Mouse (Mus musculus) kidney, postnatal 36 days (tissue): ENCODE results near the gene Fgf10.

Experiments used
- DNase-seq, 2 experiments: peaks; one replicate each; pipeline ENCODE4 v3.0.0; 2021 to 2022; ENCODE audit warnings: mixed read lengths in 2 of 2

The Fgf10 gene

DNA sequence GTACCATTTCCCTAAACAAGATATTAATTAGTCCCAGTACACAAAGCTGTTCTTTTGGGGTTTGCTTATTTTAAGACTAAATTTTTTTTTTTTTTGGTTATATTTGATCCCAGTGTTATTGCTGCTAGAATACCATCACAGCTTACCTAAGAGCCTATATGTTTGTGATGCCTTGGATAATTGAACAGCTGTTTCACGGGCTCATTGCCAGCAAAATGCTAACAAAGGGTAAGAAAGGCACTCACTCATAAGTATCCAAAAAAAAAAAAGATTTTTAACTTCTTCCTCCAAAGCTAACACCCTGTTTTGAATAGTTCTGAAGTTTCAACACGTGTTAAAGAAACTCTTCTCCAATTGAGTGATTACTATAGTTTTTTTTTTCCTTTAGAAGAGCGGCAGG lies 48.8 kb downstream of the Fgf10 start:
- DNase-seq: no peak

DNA sequence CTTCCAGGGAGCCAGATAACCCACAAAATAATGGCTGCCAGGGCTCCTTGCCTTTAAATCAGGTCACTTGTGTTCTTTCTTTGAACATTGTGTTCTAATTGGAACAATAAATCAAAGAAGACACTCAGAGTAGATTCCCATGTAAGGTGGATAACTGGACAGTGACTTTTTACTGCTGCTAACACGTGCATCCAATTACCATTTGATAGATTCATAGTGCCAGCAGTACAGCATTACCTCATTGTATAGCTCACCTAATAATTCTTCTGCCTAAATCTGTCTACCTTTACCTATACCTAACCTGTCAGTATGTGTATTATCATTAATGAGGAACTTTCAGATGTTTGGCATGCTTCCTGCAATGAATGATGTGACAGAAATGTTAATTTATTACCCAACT lies 52.1 kb downstream of the Fgf10 start:
- no peak for DNase-seq

DNA sequence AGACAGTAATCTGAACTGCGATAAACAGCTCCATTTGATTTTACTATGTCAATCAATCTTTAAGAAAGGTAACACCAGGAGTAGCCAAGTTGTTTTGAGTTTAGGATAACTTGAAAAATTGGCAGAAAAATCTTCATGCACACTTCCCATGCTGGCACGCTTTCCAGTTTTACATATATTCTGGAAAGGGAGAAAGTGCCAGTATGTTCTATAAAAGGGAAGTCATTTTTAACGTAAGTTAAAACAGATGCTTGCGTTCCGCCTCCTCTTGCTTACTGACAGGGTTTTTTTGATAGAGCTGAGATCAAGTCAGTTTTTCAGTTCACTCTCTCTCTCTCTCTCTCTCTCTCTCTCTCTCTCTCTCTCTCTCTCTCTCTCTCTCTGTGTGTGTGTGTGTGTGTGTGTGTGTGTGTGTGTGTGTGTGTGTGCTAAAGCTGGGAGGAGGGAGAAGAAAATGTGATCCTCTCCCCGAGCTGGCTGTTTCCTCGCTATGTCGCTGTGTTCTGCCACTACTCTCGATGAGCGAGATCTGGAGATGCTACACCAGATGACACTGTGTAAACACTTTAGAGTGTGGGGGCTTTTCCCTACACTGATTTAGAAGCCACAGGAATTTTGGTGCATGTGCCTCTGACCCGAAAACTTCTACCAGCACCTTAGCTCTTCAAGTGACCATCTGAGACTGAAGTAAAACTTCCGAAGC lies 62.4 kb downstream of the Fgf10 start:
- no peak for DNase-seq

DNA sequence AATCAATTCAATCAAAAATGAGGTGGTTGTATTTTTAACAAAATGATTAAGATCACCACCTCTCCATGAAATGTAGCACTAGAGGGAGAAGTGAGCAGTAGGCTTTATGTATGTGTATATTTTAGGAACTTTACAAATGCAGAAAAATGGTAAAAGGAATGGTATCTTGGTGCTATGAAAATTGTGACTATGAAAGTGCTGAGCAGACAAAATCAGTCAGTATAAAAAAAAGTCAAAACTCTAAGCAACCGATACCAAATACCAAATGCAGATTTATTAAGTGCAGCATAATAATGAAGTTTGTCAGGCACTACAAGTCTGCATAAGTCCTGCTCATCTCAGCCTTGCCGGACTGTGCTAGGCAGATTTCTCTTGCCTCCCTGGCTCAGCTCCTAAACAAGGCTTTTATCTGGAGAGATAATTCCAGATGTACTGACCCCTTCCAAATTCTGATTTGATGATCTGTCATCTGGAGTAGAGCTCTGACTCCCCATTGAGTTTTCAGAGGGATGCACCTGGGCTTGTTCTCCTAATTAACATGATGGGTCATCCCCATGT lies 70.3 kb downstream of the Fgf10 start:
- DNase-seq: no peak

DNA sequence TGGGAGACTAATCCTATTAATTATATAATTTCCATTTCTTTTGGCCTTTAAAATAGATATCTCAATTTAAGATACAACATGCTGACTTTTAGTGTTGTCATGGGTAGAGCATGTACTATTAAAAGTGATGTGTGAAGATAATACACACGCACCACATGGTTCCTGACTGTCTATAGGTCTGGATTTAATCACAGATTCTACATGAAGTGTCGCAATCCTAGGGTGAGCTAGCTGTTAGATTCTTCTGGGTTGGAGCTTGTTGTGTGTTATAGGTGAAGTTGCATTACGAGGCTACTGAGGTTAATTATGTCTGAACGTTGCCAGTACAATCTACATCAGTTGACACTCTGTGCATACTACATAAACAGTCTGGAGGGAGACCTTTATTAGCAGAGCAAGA lies 73.2 kb downstream of the Fgf10 start:
- DNase-seq: no peak

- DNase-seq: no peak
These were observed 75.2 kb downstream of the Fgf10 start for GRCm38 (mm10) chr13:118744806-118745205.

GRCm38 (mm10) chr13:118746427-118746826 lies 76.8 kb downstream of the Fgf10 start:
- no peak for DNase-seq

DNA sequence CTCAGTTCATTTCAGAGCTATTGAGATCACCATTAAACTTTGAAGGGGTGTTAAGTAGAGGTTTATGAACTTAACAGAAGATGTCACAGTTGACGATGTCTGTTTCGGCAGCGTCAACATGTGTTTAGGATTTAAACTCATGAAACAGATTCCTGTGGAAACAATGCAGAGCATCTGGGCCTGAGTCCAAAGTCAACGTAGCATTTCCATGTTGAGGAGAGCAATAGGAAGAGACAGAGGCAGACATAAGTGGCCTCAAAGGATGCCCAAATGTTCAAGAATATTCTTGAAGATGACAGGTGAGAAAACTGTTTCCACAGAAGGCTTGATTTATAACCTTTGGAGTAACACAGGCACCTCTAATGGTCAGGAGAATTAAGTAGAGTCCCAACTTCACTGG lies 84.4 kb downstream of the Fgf10 start:
- no peak for DNase-seq

DNA sequence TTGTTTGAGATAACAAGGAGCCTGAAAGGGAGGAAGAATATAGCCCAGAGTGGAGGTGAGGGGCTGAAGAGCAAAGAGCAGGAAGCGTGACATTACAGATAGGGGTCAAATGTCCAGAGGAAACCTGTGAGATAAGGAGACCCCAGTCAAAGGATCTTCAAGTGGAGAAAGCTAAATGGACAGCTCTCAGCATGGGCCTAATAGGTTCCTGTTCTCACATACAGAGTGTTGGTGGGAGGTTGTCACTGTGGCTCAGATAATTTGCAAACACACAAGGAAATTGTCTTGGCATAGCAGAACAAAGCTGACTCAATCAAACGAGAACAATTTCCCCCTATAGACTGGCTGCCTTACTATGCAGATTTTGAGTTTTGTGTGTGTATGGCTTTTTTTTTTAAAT lies 89.4 kb downstream of the Fgf10 start:
- no peak for DNase-seq

DNA sequence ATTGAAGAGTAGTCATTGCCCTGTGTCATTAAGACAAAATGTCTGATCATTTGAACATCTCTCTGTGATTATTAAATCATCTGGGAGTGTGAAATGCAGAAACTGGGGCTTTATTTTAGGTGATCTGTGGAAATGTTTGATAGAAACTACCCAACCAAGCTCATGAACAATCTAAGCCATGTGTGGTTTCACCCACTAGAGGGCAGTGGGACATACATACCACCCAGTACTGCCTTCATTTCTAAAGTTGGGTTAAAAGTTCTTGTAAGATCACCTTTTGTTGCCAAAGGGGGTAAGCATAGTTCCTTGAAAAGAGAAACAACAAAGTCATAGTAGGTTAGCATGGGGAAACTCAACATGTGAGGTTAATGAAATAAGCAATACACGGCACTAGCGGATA lies 93.4 kb downstream of the Fgf10 start:
- peak in 1 of 2 experiments; percentile 20 for DNase-seq

- DNase-seq: peak; percentile 9 to 34
These were observed 102.6 kb downstream of the Fgf10 start for GRCm38 (mm10) chr13:118772188-118772587.

DNA sequence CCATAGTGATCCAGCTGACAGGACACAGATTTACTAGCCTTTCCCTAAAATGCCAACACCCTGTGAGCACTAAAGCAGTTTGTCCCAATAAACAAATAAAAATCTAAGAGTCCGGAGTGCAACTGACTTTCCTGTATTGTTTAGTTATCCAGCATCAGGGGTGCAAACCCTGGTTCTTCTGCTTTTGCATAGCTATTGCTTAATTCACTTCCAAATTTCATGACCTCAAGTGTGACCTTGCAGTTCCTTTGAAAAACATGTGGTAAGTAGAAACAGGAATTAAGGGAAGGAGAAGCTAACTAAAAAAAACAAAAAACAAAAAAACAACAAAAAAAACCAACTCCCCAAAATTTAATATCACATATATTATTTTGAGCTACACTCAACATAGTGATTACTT lies 105.6 kb downstream of the Fgf10 start:
- DNase-seq: no peak

DNA sequence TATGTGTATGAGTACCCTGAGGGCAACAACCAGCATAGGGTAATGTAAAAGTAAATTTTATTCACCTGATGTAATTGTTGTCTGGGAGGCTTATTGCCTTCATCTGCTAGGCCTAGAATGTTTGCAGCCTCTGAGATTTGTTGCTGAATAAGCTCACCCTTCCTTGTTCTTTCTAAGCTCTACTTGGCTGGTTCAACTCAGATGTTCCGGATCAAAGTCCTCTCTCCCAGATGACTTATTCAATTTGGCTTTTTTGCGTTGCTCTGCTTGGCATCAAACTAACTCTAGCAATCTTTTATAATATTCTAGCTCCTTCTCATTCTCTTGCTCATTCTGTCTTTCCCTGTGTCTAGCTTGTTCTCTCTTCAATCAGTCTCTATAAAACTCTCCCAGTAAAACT lies 109.6 kb downstream of the Fgf10 start:
- peak; percentile 2 to 34 for DNase-seq

- DNase-seq: no peak
These were observed 122.2 kb downstream of the Fgf10 start for GRCm38 (mm10) chr13:118791753-118792152.

GRCm38 (mm10) chr13:118792198-118792597 lies 122.6 kb downstream of the Fgf10 start:
- DNase-seq: no peak

- DNase-seq: no peak
These were observed 130.6 kb downstream of the Fgf10 start for GRCm38 (mm10) chr13:118800176-118800575.

DNA sequence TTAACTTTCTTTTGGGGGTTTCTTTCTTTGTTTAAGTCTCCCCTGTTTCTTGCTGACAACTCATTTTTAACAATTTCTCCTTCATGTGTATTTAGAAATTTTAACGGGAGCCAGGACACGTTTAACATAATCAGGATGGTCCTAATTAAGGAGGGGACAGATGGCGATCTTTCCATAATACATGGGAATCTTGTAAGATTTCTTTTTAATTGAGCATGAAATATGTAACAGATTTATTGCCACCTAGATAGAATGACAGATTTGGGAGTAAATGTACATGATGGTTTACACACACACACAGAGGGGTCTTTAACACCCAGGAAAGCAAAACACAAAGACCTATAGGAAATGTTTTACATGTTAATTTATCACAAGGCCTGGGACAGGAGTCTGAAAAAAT lies 137.1 kb downstream of the Fgf10 start:
- DNase-seq: no peak

DNA sequence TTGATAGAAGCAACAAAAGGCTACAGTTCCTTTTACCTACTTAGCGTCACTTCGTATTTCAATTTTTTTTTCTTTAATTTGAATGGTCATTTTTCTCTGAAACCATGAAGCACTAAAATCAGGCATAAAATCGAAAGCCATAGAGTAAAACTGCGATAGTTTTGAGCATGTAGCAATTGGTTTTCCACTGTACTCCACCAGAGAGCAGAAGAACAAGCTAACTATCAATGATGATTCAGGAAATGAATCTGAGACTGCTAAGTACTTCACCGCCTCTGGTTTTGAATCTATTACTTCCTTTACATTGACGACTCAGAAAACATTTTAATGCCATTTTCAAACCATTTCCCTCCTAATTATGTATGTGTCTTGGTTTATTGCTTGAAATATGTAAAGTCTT lies 150.2 kb downstream of the Fgf10 start:
- no peak for DNase-seq

GRCm38 (mm10) chr13:118823113-118823512 lies 153.5 kb downstream of the Fgf10 start:
- no peak for DNase-seq

- DNase-seq: no peak
These were observed 155.5 kb downstream of the Fgf10 start for GRCm38 (mm10) chr13:118825102-118825501.

GRCm38 (mm10) chr13:118828604-118829381 lies 159.2 kb downstream of the Fgf10 start:
- no peak for DNase-seq

DNA sequence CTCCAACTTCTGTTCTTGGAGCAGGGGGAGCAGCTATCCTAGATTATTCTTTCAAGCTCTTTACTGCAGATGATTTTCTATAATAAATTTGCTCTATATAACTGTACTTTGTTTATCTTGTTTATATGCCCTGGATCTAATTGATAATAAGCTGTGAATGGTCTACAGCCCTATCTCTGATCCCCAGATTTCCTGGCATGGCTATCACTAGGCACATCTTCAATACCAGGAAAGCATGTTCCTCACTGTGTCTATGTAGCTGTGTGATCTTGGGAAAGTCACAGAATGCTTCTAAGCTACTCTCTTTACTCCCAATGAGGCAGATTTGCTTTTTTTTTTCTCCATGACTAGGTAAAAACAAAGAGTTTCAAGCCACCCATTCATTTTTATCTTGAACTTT lies 164.4 kb downstream of the Fgf10 start:
- DNase-seq: no peak

DNA sequence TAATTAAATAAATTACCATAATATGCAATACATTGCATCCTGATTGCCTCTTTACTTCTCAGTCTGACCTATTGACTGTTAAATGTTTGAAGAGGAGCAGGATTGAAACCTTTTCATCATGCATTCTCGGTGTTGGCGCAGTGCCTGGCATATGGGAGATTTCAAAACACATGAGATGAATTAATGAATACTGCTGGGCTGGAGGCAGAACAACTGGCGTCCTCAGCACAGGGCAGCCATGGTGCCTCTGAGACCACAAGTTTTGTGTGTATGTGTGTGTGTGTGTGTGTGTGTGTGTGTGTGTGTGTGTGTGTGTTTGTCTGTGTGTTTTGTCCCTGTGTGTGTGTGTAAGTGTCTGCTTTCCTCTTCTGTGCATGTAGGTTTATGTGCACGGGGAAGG lies 165.5 kb downstream of the Fgf10 start:
- DNase-seq: no peak
